Mouse (Mus musculus) heart, embryonic 14.5 days (tissue): ENCODE results near the gene Abhd5. TPM values are rescaled to one million over a fixed set of nuclear protein-coding genes. Genes with fewer than 3 reads are reported as not detected.

Source experiments
- ATAC-seq: fragments of 200-750 bp; cut with Nextera tagmentation; 2 replicates; pipeline ENCODE4 v1.8.0; 2017; ENCODE audit warnings: low read depth, moderate TSS enrichment; ENCODE audit not compliant: insufficient number of reproducible peaks, insufficient read depth, low FRiP score
- H3K27ac ChIP-seq, 2 experiments: fragments of 200-500 bp in 1 of 2; fragments of 300-500 bp in 1 of 2; sonication (generic) in 1 of 2; replicated peaks in 1 of 2; 2 replicates each; pipeline ENCODE4 v1.5.1; 2012 to 2014; ENCODE audit warnings: low read depth in 2 of 2, low read length in 2 of 2, control low read depth in 1 of 2, mild to moderate bottlenecking in 1 of 2, mixed read lengths in 1 of 2; ENCODE audit not compliant: control insufficient read depth in 1 of 2, insufficient read depth in 1 of 2
- H3K27me3 ChIP-seq: fragments of 300-500 bp; sonication (generic); 2 replicates; pipeline ENCODE4 v1.6.1; 2014; ENCODE audit warnings: mild to moderate bottlenecking, low read length, control low read depth; ENCODE audit not compliant: control insufficient read depth, insufficient read depth
- H3K36me3 ChIP-seq: fragments of 300-500 bp; sonication (generic); 2 replicates; pipeline ENCODE4 v1.6.1; 2014; ENCODE audit warnings: mild to moderate bottlenecking, control low read depth, low read length, mixed read lengths; ENCODE audit not compliant: control insufficient read depth, insufficient read depth
- H3K4me1 ChIP-seq, 2 experiments: fragments of 200-500 bp in 1 of 2; fragments of 300-500 bp in 1 of 2; sonication (generic) in 1 of 2; 2 replicates each; pipeline ENCODE4 v1.6.1; 2012 to 2014; ENCODE audit warnings: low read length in 2 of 2, control low read depth in 1 of 2, mixed read lengths in 1 of 2; ENCODE audit not compliant: control insufficient read depth in 2 of 2, insufficient read depth in 2 of 2
- H3K4me2 ChIP-seq: fragments of 300-500 bp; sonication (generic); 2 replicates; pipeline ENCODE4 v1.6.1; 2014; ENCODE audit warnings: mild to moderate bottlenecking, low read length
- H3K4me3 ChIP-seq, 2 experiments: fragments of 200-500 bp in 1 of 2; fragments of 300-500 bp in 1 of 2; sonication (generic) in 1 of 2; 2 replicates each; pipeline ENCODE4 v1.5.1; 2012 to 2014; ENCODE audit warnings: low read length in 2 of 2, mild to moderate bottlenecking in 2 of 2, control low read depth in 1 of 2, low read depth in 1 of 2, moderate library complexity in 1 of 2; ENCODE audit not compliant: control insufficient read depth in 1 of 2, insufficient read depth in 1 of 2
- H3K9ac ChIP-seq: fragments of 300-500 bp; sonication (generic); 2 replicates; pipeline ENCODE4 v1.6.1; 2014; ENCODE audit warnings: mild to moderate bottlenecking, low read length
- H3K9me3 ChIP-seq: fragments of 300-500 bp; sonication (generic); 2 replicates; pipeline ENCODE4 v1.6.1; 2016; ENCODE audit warnings: low read length, control low read depth; ENCODE audit not compliant: control insufficient read depth
- WGBS: fragments of 180-500 bp; shearing (Covaris S2); extraction: QIAGEN DNeasy Blood & Tissue Kit; methylation state at CpG from one replicate; pipeline ENCODE4 v1.1.7; 2014; 5-methylcytosine and 5-hydroxymethylcytosine counted together
- polyA plus RNA-seq: library from polyadenylated mRNA; unstranded; fragments of >200 nt; fragmentation: Nextera tagmentation; extraction: Ambion mirVana; gene quantifications from 2 replicates; pipeline ENCODE4 v1.2.1, GENCODE M21; 2014

The Abhd5 gene
- polyA plus RNA-seq, 1 experiment from 2014 or later = 21.6 TPM

DNA sequence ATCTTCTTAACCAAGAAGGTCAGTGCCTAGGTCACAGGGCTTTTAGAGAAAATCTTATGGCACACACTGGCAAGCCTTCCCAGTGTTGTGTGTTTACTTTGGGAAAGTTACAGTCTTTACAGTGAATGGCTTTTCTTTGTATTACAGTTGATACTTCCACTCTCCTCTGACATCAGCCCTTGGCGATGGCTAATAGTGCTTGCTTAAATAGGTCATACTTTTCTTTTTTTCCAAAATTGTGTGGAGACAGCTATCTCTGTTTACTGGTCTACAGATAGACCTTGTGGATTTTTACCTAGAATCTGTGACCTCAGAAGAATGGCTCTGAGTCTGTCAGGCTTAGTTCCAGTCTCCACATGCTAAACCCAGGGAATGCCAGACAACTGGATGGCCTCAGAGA is 6.2 kb downstream of the Abhd5 start:
- Histone ChIP-seq H3K27ac (no peak overlapping the region), H3K4me3 (no peak overlapping the region), H3K9ac (no peak overlapping the region), H3K27me3 (no peaks in the 10 kb centered on the region), H3K4me2 (no peak overlapping the region), H3K4me1 (peaks cover 2 to 3% of the 10 kb centered on the region in 2 experiments; a peak in 2 of 4 replicates), H3K36me3 (no peaks in the 10 kb centered on the region), H3K9me3 (no peaks in the 10 kb centered on the region)
- no peak for ATAC-seq
- WGBS = 87% methylated on average over 1 of the region's 1 CpGs

DNA sequence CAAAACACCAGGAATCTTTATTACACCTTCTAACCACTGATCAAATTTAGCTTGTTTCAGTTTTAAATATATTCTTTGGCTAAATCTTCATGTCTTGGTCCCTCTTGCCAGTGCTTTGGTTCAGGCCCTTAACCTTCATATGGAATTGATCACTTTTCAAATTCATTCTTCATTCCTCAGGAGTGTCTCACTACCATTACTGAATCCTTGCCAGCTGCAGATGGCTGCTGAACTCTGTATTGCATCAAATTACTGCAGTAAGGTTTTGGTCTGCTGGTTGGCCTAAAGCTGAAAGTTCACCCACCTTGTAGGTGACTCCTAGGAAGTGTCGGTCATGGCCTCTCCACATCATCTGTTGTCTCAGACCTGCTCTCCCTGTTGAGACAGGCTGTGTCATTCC is 12.8 kb downstream of the Abhd5 start:
- Histone ChIP-seq H3K9ac (no peak overlapping the region), H3K27me3 (no peaks in the 10 kb centered on the region), H3K4me2 (no peak overlapping the region), H3K36me3 (no peaks in the 10 kb centered on the region), H3K27ac (no peak overlapping the region), H3K4me1 (no peaks in the 10 kb centered on the region), H3K4me3 (no peak overlapping the region), H3K9me3 (no peaks in the 10 kb centered on the region)
- 91% methylated on average over 1 of the region's 1 CpGs for WGBS
- ATAC-seq = no peak

- Histone ChIP-seq H3K27ac (no peak overlapping the region), H3K4me3 (no peak overlapping the region), H3K9me3 (no peaks in the 10 kb centered on the region), H3K36me3 (no peaks in the 10 kb centered on the region), H3K9ac (no peak overlapping the region), H3K27me3 (no peaks in the 10 kb centered on the region), H3K4me2 (no peak overlapping the region), H3K4me1 (peaks cover 0 to 7% of the 10 kb centered on the region in 2 experiments; a peak in 2 of 4 replicates)
- ATAC-seq = no peak
- whole genome bisulfite sequencing = 86% methylated on average over 6 of the region's 6 CpGs
These were observed 18.9 kb downstream of the Abhd5 start for GRCm38 (mm10) chr9:122370292-122370794.

- Histone ChIP-seq H3K27me3 (no peaks in the 10 kb centered on the region), H3K4me1 (peaks cover 0 to 7% of the 10 kb centered on the region in 2 experiments; a peak in 2 of 4 replicates), H3K4me3 (no peak overlapping the region), H3K9me3 (no peaks in the 10 kb centered on the region), H3K36me3 (0 out of 2 replicates have a peak, but pooled peaks cover 5% of the 10 kb centered on the region), H3K27ac (no peak overlapping the region), H3K4me2 (no peak overlapping the region), H3K9ac (no peak overlapping the region)
- WGBS = 20% methylated on average over 4 of the region's 4 CpGs
- ATAC-seq = no peak
These were observed 21.1 kb downstream of the Abhd5 start for GRCm38 (mm10) chr9:122372506-122372905.

- 67% methylated on average over 1 of the region's 1 CpGs for WGBS
- peaks cover 7% of the 10 kb centered on the region; the same call in 1 of the 2 replicates for H3K36me3 ChIP-seq
These were observed 21.6 kb downstream of the Abhd5 start for GRCm38 (mm10) chr9:122372991-122373390.

GRCm38 (mm10) chr9:122378986-122379385 is 27.6 kb downstream of the Abhd5 start:
- no peak for ATAC-seq
- H3K9ac ChIP-seq = no peak overlapping the region
- H3K36me3 ChIP-seq = peaks cover 40% of the 10 kb centered on the region
- no peaks in the 10 kb centered on the region for H3K4me1 ChIP-seq
- H3K27me3 ChIP-seq = no peaks in the 10 kb centered on the region
- H3K9me3 ChIP-seq = no peaks in the 10 kb centered on the region
- no peak overlapping the region for H3K4me2 ChIP-seq
- no peak overlapping the region for H3K4me3 ChIP-seq
- 88% methylated on average over 6 of the region's 6 CpGs for WGBS
- no peak overlapping the region for H3K27ac ChIP-seq

More at GRCm38 (mm10) chr9:122372991-122373390, 21.6 kb downstream of the Abhd5 start:
- Histone ChIP-seq H3K9ac (no peak overlapping the region), H3K9me3 (no peaks in the 10 kb centered on the region), H3K27ac (no peak overlapping the region), H3K4me1 (peaks cover 0 to 7% of the 10 kb centered on the region in 2 experiments; a peak in 2 of 4 replicates), H3K27me3 (no peaks in the 10 kb centered on the region), H3K4me2 (no peak overlapping the region), H3K4me3 (no peak overlapping the region)
- no peak for ATAC-seq

GRCm38 (mm10) chr9:122380959-122381358 is 29.6 kb downstream of the Abhd5 start:
- WGBS = 74% methylated on average over 6 of the region's 6 CpGs
- H3K4me2 ChIP-seq = no peak overlapping the region
- H3K36me3 ChIP-seq = peaks cover 40% of the 10 kb centered on the region
- no peaks in the 10 kb centered on the region for H3K9me3 ChIP-seq
- H3K27me3 ChIP-seq = no peaks in the 10 kb centered on the region
- no peak for ATAC-seq
- 0 out of 4 replicates have a peak, but pooled peaks cover 0 to 2% of the 10 kb centered on the region in 2 experiments for H3K4me1 ChIP-seq
- no peak overlapping the region for H3K9ac ChIP-seq
- H3K4me3 ChIP-seq = no peak overlapping the region
- H3K27ac ChIP-seq = no peak overlapping the region

GRCm38 (mm10) chr9:122382006-122382405 is 30.6 kb downstream of the Abhd5 start:
- H3K27me3 ChIP-seq = no peaks in the 10 kb centered on the region
- no peak overlapping the region for H3K4me3 ChIP-seq
- 0 out of 4 replicates have a peak, but pooled peaks cover 0 to 6% of the 10 kb centered on the region in 2 experiments for H3K4me1 ChIP-seq
- H3K27ac ChIP-seq = no peak overlapping the region
- no peak overlapping the region for H3K9ac ChIP-seq
- WGBS = 77% methylated on average over 6 of the region's 6 CpGs
- H3K9me3 ChIP-seq = no peaks in the 10 kb centered on the region
- ATAC-seq = no peak
- H3K4me2 ChIP-seq = no peak overlapping the region
- peaks cover 34% of the 10 kb centered on the region for H3K36me3 ChIP-seq
